Mouse (Mus musculus) lung, adult 2 months (tissue): Measurements from ENCODE around the gene Qser1.

Source experiments
- CTCF ChIP-seq: fragments of 200-500 bp; IDR thresholded peaks from 2 replicates; pipeline ENCODE4 v1.5.1; 2011; ENCODE audit warnings: mild to moderate bottlenecking, low read length, control low read depth; ENCODE audit not compliant: insufficient read depth
- POLR2A ChIP-seq: fragments of 200-500 bp; IDR thresholded peaks from 2 replicates; pipeline ENCODE4 v1.6.1; 2011; ENCODE audit warnings: low read depth, mild to moderate bottlenecking, control low read depth, low read length, borderline replicate concordance; ENCODE audit errors: extremely low read depth

- no peak for TF ChIP-seq POLR2A
- no peak for TF ChIP-seq CTCF
These were observed at the start of gene Qser1 for GRCm38 (mm10) chr2:104816371-104816827.
